Mouse (Mus musculus): ENCODE results near the gene Baz2a. TPM values are rescaled to one million over a fixed set of nuclear protein-coding genes. Genes with fewer than 3 reads are reported as not detected.
"Not testable (repeated sequence)": the region's sequence is repeated elsewhere in the genome, so short reads cannot be mapped to it uniquely, and the experiment has no call there.

The Baz2a gene
- polyA plus RNA-seq, 1 experiment from 2014 or later, result 10.9 TPM

DNA sequence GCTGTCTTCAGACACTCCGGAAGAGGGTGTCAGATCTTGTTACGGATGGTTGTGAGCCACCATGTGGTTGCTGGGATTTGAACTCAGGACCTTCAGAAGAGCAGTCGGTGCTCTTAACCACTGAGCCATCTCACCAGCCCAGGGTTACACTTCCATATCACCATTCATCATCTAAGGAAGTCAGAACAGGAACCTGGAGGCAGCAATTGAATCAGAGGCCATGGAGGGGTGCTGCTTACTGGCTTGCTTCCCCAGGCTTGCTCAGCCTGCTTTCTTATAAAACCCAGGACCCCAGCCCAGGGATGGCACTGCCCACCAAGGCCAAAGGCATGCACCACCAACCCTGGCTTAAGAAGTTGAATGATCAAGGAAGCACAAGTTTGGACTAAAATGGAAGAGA, 74.3 kb downstream of the Baz2a start:
- H3K4me1 ChIP-seq (ENCODE audit: insufficient read depth, low read length); H3K27ac ChIP-seq (ENCODE audit: low read length); H3K27me3 ChIP-seq (ENCODE audit: insufficient read depth, low read length); H3K4me2 ChIP-seq (replicated peaks; ENCODE audit: low read depth, low read length); H3K9me3 ChIP-seq (ENCODE audit: low read length); H3K9ac ChIP-seq (replicated peaks; ENCODE audit: low read length); H3K4me3 ChIP-seq (ENCODE audit: low read length); ATAC-seq (ENCODE audit: low FRiP score, low TSS enrichment): not testable (repeated sequence)
- peaks cover 12% of the 10 kb centered on the region; the same call in 1 of the 2 replicates for H3K36me3 ChIP-seq (ENCODE audit: insufficient read depth, low read length)
- 100% methylated on average over 1 of the region's 3 CpGs for WGBS

DNA sequence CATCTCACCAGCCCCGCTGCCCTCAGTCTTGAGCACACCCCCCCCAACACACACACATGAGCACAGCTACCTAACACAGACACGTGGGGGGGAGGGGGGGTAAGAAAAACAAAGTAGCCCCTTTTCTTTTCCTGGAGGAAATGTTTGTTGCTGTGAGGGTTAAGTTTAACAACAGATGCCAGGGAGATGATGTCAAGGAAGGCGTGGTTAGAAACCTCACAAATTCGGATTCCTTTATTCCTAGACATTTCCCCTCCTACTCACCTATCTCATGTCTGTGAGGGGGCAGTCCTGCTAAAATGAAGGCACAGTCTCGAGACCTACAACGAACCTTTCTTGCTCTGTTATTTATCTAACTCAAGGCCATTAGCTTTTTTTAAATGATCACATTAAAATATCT, 75.7 kb downstream of the Baz2a start:
- 20% methylated on average over 6 of the region's 6 CpGs for WGBS
- peaks cover 9% of the 10 kb centered on the region; the same call in 1 of the 2 replicates for H3K36me3 ChIP-seq (ENCODE audit: insufficient read depth, low read length)
- no peak overlapping the region for H3K4me3 ChIP-seq (ENCODE audit: low read length)
- no peak overlapping the region for H3K4me2 ChIP-seq (replicated peaks; ENCODE audit: low read depth, low read length)
- no peaks in the 10 kb centered on the region for H3K9me3 ChIP-seq (ENCODE audit: low read length)
- no peaks in the 10 kb centered on the region for H3K27me3 ChIP-seq (ENCODE audit: insufficient read depth, low read length)
- no peak for ATAC-seq (ENCODE audit: low FRiP score, low TSS enrichment)
- H3K9ac ChIP-seq (replicated peaks; ENCODE audit: low read length), result no peak overlapping the region
- H3K27ac ChIP-seq (ENCODE audit: low read length), result peak overlapping the region; percentile 61; the same call in 1 of the 2 replicates
- H3K4me1 ChIP-seq (ENCODE audit: insufficient read depth, low read length), result peaks cover 9% of the 10 kb centered on the region; the same call in 1 of the 2 replicates

DNA sequence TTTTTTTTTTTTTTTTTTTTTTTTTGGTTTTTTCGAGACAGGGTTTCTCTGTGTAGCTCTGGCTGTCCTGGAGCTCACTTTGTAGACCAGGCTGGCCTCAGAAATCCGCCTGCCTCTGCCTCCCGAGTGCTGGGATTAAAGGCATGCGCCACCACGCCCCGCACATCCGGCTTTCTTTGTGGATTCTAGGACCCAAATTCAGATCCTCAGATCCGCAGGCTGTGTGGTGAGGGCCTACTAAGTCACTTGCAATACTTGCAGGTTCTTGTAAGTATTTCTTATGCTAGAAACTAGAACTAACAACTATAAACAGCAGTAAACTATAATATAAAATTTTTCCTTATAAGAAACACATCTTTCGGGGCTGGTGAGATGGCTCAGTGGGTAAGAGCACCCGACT, 80.0 kb downstream of the Baz2a start:
- H3K9ac ChIP-seq (replicated peaks; ENCODE audit: low read length); H3K27ac ChIP-seq (ENCODE audit: low read length); H3K4me2 ChIP-seq (replicated peaks; ENCODE audit: low read depth, low read length); H3K36me3 ChIP-seq (ENCODE audit: insufficient read depth, low read length); ATAC-seq (ENCODE audit: low FRiP score, low TSS enrichment); H3K27me3 ChIP-seq (ENCODE audit: insufficient read depth, low read length); H3K4me3 ChIP-seq (ENCODE audit: low read length); H3K9me3 ChIP-seq (ENCODE audit: low read length): not testable (repeated sequence)
- 94% methylated on average over 10 of the region's 10 CpGs for WGBS
- H3K4me1 ChIP-seq (ENCODE audit: insufficient read depth, low read length), result peaks cover 32% of the 10 kb centered on the region

DNA sequence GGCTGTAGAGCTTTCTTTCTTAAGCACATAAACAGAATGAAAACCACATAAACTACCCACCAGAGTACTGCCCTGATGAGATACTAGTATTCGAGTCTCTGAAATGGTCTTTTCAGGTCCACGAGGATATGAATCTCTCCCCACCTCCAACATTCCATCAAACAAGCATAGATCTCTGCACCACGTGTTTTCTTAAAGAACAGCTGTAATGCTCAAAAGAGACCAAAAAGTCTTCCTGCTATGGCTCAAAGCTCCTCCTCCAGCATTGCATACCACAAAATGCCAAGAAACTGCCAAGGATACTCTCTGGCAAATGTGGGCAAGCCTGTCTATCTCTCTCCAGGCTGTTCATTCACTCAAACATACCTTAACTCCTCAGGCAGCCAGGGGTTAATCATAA, 83.9 kb downstream of the Baz2a start:
- H3K9ac ChIP-seq (replicated peaks; ENCODE audit: low read length), result peak overlapping the region; percentile 86
- H3K4me3 ChIP-seq (ENCODE audit: low read length), result peak overlapping the region; percentile 82
- no peaks in the 10 kb centered on the region for H3K27me3 ChIP-seq (ENCODE audit: insufficient read depth, low read length)
- no peak for ATAC-seq (ENCODE audit: low FRiP score, low TSS enrichment)
- H3K4me1 ChIP-seq (ENCODE audit: insufficient read depth, low read length), result peaks cover 43% of the 10 kb centered on the region
- no peaks in the 10 kb centered on the region for H3K9me3 ChIP-seq (ENCODE audit: low read length)
- peak overlapping the region; percentile 86 for H3K4me2 ChIP-seq (replicated peaks; ENCODE audit: low read depth, low read length)
- H3K27ac ChIP-seq (ENCODE audit: low read length), result peak overlapping the region; percentile 98
- H3K36me3 ChIP-seq (ENCODE audit: insufficient read depth, low read length), result no peaks in the 10 kb centered on the region
- 7% methylated on average over 3 of the region's 3 CpGs for WGBS

DNA sequence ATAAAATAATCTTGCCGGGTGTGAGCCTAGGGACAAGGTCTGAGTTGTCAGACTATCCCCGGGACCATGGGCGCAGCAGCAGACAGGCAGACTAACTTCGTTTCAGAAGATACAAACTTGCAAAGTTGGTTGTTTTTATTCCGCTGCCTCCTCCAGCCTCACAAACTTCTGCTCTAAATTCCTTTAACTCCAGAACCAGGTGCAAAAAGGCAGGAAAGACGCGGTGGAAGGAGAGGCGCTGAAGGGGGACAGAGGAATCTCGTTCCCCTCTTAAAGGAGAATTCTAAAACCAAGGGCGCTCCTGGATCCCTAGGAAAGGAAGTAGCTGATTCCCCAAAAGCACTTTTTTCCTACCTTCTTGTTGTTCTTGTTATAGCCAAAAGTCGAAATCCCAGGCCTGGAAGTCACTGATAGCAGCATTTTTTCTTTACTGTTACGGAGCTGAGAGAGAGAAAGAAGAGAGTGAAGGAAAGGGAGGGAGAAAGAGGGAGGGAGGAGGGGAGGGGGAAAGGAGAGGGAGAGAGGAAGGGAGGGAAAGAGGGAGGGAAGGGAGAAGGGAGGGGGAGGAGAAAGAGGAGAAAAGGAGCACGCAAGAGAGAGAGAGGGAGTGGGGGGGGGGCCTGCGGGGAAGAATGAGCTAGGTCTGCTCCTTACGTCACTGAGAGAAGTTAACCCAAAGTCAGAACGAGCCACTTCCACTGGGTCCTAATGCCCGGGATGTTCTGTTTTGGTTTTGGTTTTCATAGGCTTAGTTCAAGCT, 84.8 kb downstream of the Baz2a start:
- no peaks in the 10 kb centered on the region for H3K9me3 ChIP-seq (ENCODE audit: low read length)
- H3K4me2 ChIP-seq (replicated peaks; ENCODE audit: low read depth, low read length), result peak overlapping the region; percentile 86
- H3K27me3 ChIP-seq (ENCODE audit: insufficient read depth, low read length), result no peaks in the 10 kb centered on the region
- peaks cover 43% of the 10 kb centered on the region for H3K4me1 ChIP-seq (ENCODE audit: insufficient read depth, low read length)
- peak overlapping the region; percentile 86 for H3K9ac ChIP-seq (replicated peaks; ENCODE audit: low read length)
- peak; percentile 85; the same call in 1 of the 2 replicates for ATAC-seq (ENCODE audit: low FRiP score, low TSS enrichment)
- peak overlapping the region; percentile 82 for H3K4me3 ChIP-seq (ENCODE audit: low read length)
- peak overlapping the region; percentile 98 for H3K27ac ChIP-seq (ENCODE audit: low read length)
- no peaks in the 10 kb centered on the region for H3K36me3 ChIP-seq (ENCODE audit: insufficient read depth, low read length)
- whole genome bisulfite sequencing, result 2% methylated on average over 17 of the region's 17 CpGs

DNA sequence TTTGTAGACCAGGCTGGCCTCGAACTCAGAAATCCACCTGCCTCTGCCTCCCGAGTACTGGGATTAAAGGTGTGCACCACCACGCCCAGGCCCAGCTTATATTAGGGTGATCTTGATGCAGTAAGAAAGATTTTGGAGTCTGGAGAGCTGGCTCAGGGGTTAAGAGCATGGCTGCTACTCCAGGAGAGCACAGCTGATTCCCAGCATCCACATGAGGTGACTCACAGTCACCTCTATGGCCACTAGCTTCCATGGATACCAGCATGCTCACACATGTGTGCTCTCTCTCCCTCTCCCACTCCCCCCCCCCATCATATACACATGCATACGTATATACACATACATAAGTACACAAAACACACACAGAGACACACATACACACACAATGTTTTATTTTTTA, 85.9 kb downstream of the Baz2a start:
- Histone ChIP-seq H3K27me3 (ENCODE audit: insufficient read depth, low read length) (no peaks in the 10 kb centered on the region), H3K9me3 (ENCODE audit: low read length) (no peaks in the 10 kb centered on the region), H3K4me2 (replicated peaks; ENCODE audit: low read depth, low read length) (no peak overlapping the region), H3K4me3 (ENCODE audit: low read length) (no peak overlapping the region), H3K4me1 (ENCODE audit: insufficient read depth, low read length) (peaks cover 43% of the 10 kb centered on the region), H3K36me3 (ENCODE audit: insufficient read depth, low read length) (no peaks in the 10 kb centered on the region), H3K27ac (ENCODE audit: low read length) (no peak overlapping the region), H3K9ac (replicated peaks; ENCODE audit: low read length) (no peak overlapping the region)
- WGBS, result 85% methylated on average over 4 of the region's 4 CpGs
- ATAC-seq (ENCODE audit: low FRiP score, low TSS enrichment), result no peak

MicroRNA genes within 50 kb of the gene (microRNA counts, 519-probe panel; counts per million panel counts)
- 104 counts per million, percentile 35 among the panel's probes with 10 or more counts for microRNA mmu-miR-677

Small RNA genes lying within 50 kb of the gene (microRNA-seq; reads per million reads assigned to microRNA genes)
- 9.0 reads per million, percentile 28 among the genes with 10 or more reads in this experiment for gene Mir677

Other genes with a start within 250 kb of the Baz2a start
- 6.8 TPM in 2 replicates for gene Rdh19, start 241.6 kb upstream of the Baz2a start, polyA plus RNA-seq (2015; fragmentation: Nextera tagmentation; extraction: Ambion mirVana)
- 1.1 and 1.3 TPM in 2 replicates for gene Rdh16f2, start 225.1 kb upstream of the Baz2a start, polyA plus RNA-seq (2015; fragmentation: Nextera tagmentation; extraction: Ambion mirVana)
- gene Rdh7, start 202.8 kb upstream of the Baz2a start, polyA plus RNA-seq (2015; fragmentation: Nextera tagmentation; extraction: Ambion mirVana), result not detected in 2 replicates
- gene Sdr9c7, start 193.1 kb upstream of the Baz2a start, polyA plus RNA-seq (2015; fragmentation: Nextera tagmentation; extraction: Ambion mirVana), result not detected in 2 replicates
- gene Hsd17b6, start 84.0 kb upstream of the Baz2a start, polyA plus RNA-seq (2015; fragmentation: Nextera tagmentation; extraction: Ambion mirVana), result not detected in 2 replicates
- gene Prim1, start 76.4 kb upstream of the Baz2a start, polyA plus RNA-seq (2015; fragmentation: Nextera tagmentation; extraction: Ambion mirVana), result 83.4 and 84.1 TPM in 2 replicates
- 667 and 704 TPM in 2 replicates for gene Naca, start 56.0 kb upstream of the Baz2a start, polyA plus RNA-seq (2015; fragmentation: Nextera tagmentation; extraction: Ambion mirVana)
- 409 and 441 TPM in 2 replicates for gene Ptges3, start 32.6 kb upstream of the Baz2a start, polyA plus RNA-seq (2015; fragmentation: Nextera tagmentation; extraction: Ambion mirVana)
- gene Atp5b, start 8.3 kb upstream of the Baz2a start, polyA plus RNA-seq (2015; fragmentation: Nextera tagmentation; extraction: Ambion mirVana), result 3,411 and 3,412 TPM in 2 replicates
- 39.8 and 43.6 TPM in 2 replicates for gene Rbms2, start 88.7 kb downstream of the Baz2a start, polyA plus RNA-seq (2015; fragmentation: Nextera tagmentation; extraction: Ambion mirVana)
- gene Gls2, start 102.9 kb downstream of the Baz2a start, polyA plus RNA-seq (2015; fragmentation: Nextera tagmentation; extraction: Ambion mirVana), result 1.1 and 1.3 TPM in 2 replicates
- gene Spryd4, start 120.2 kb downstream of the Baz2a start, polyA plus RNA-seq (2015; fragmentation: Nextera tagmentation; extraction: Ambion mirVana), result 34.2 and 38.6 TPM in 2 replicates
- not detected in 2 replicates for gene Mip, start 134.3 kb downstream of the Baz2a start, polyA plus RNA-seq (2015; fragmentation: Nextera tagmentation; extraction: Ambion mirVana)
- 64.5 and 68.2 TPM in 2 replicates for gene Timeless, start 140.5 kb downstream of the Baz2a start, polyA plus RNA-seq (2015; fragmentation: Nextera tagmentation; extraction: Ambion mirVana)
- 0.39 and 0.66 TPM in 2 replicates for gene Apon, start 162.5 kb downstream of the Baz2a start, polyA plus RNA-seq (2015; fragmentation: Nextera tagmentation; extraction: Ambion mirVana)
- gene Apof, start 177.1 kb downstream of the Baz2a start, polyA plus RNA-seq (2015; fragmentation: Nextera tagmentation; extraction: Ambion mirVana), result 0.62 and 0.69 TPM in 2 replicates
- 12.9 and 14.9 TPM in 2 replicates for gene Stat2, start 179.0 kb downstream of the Baz2a start, polyA plus RNA-seq (2015; fragmentation: Nextera tagmentation; extraction: Ambion mirVana)
- gene Il23a, start 207.2 kb downstream of the Baz2a start, polyA plus RNA-seq (2015; fragmentation: Nextera tagmentation; extraction: Ambion mirVana), result 0.15 and 0.35 TPM in 2 replicates
- gene Pan2, start 211.8 kb downstream of the Baz2a start, polyA plus RNA-seq (2015; fragmentation: Nextera tagmentation; extraction: Ambion mirVana), result 42.0 and 45.0 TPM in 2 replicates
- gene Cnpy2, start 230.9 kb downstream of the Baz2a start, polyA plus RNA-seq (2015; fragmentation: Nextera tagmentation; extraction: Ambion mirVana), result 343 and 370 TPM in 2 replicates
- gene Cs, start 246.2 kb downstream of the Baz2a start, polyA plus RNA-seq (2015; fragmentation: Nextera tagmentation; extraction: Ambion mirVana), result 238 and 244 TPM in 2 replicates